Mouse (Mus musculus) cerebral cortex, adult 2 months (tissue): ENCODE measurements around the gene Ssc5d.

Experiments used
- WGBS: fragments of 180-500 bp; shearing (Covaris S2); methylation state at CpG from one replicate; pipeline ENCODE4 v1.1.7; 2018; 5-methylcytosine and 5-hydroxymethylcytosine counted together

The Ssc5d gene

DNA sequence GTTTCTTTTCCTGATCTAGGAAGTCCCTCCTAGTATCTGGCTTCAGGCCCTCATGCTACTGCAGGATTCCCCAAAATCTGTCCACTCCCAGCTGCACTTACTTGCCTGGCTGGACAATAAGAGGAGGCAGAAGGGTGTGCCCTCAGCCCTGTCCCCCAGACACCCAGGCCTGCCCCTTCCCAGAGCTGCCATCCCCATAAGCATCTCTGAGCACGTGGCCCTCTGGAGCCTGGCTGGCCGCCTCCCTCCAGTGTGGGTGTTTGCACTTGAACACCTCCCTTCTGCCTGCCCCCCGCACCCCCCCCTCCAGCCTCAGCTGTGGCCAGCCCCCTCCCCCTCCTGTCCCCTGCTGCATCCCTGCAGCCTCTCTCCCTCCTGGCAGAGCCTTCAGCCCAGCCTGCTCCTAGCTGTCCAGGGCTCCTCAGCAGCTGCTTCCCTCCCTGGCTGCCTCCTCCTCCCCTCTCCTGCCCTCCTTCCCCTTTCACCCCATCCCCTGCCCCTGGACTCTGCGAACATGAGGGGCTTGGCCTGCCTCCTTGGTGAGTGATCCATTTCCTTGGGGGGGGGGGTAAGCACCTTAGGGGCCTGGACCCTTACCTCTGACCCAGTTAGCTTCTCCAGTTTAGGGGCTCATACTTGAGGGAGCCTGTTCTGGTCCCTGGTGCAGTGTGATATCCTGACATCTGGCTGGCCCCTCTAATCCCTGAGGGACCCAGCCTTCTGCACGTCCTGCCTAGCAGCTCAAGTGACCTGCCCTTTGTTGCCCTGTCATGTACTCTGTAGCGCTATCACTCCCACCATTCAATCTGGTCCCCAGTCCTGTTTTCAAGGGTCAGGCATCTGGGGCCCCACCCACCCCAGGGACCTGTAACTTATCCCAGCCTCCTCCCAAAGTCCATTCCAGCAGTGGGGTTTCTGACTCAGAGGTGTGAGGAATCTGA is at the start of gene Ssc5d:
TSS of gene Ssc5d (plus strand) at position 345 of the 941 bp plus-strand sequence.
- 28% methylated on average over 5 of the region's 6 CpGs for WGBS

DNA sequence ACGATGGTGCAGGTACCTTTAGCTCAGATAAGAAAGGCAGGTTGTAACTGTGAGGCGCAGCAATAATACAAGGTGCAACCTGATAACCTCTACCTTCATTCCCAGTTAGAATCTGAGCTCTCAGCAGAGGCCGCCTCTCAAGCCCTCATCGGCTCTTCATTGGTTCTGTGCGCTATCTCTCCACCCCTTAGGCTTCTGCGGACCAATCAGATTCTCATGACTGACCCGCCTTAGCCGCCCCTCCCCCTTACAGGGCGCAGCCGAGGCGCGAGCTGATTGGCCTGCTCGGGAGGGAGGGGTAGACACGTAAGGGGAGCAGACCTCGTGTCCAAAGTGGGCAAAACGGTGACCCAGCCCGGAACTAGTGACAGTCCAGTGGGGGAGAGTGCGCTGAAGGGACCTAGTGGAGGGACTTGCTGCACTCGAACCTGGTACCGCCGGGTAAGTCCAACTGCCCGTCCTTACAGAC is 48.8 kb upstream of the Ssc5d start, which contains the start of gene Isoc2a:
TSS of gene Isoc2a (plus strand) at position 401 of the 469 bp plus-strand sequence.
- 2% methylated on average over 22 of the region's 22 CpGs for WGBS

GRCm38 (mm10) chr7:4877226-4877625 is 48.4 kb upstream of the Ssc5d start:
- WGBS, result 9% methylated on average over 11 of the region's 11 CpGs

DNA sequence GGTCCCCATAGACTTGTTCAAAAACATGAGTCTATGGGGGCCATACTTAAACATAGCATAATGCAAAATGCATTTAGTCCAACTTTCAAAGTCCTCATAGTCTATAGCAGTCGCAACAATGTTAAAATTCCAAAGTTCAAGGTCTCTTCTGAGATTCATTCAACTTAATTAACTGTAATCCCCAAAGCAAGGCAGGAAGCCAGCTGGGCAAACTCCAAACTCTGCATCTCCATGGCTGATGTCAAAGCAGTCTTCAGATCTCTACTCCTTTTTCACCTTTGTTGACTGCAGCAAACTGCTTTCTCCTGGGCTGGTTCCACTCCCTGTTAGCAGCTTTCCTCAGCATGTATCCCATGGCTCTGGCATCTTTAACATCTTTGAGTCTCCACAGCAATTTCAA is 46.5 kb upstream of the Ssc5d start:
- 89% methylated on average over 1 of the region's 1 CpGs for WGBS

DNA sequence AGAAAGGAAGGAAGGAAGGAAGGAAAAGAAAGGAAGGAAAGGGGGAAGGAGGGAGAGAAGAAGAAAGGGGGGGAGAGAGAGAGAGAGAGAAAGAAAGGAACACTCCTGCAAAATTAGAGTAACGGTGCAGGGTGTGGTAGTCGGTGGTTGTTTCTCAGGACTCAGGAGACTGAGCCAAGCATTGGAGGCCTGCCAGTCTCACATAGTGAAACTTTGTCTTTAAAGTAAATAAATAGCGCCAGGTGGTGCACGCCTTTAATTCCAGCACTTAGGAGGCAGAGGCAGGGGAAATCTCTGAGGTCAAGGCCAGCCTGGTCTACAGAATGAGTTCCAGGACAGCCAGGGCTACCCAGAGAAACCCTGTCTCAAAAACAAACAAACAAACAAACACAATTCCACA is 38.9 kb upstream of the Ssc5d start:
- 54% methylated on average over 4 of the region's 4 CpGs for WGBS

- 80% methylated on average over 11 of the region's 11 CpGs for WGBS
These were observed 30.4 kb upstream of the Ssc5d start for GRCm38 (mm10) chr7:4895186-4895585.

DNA sequence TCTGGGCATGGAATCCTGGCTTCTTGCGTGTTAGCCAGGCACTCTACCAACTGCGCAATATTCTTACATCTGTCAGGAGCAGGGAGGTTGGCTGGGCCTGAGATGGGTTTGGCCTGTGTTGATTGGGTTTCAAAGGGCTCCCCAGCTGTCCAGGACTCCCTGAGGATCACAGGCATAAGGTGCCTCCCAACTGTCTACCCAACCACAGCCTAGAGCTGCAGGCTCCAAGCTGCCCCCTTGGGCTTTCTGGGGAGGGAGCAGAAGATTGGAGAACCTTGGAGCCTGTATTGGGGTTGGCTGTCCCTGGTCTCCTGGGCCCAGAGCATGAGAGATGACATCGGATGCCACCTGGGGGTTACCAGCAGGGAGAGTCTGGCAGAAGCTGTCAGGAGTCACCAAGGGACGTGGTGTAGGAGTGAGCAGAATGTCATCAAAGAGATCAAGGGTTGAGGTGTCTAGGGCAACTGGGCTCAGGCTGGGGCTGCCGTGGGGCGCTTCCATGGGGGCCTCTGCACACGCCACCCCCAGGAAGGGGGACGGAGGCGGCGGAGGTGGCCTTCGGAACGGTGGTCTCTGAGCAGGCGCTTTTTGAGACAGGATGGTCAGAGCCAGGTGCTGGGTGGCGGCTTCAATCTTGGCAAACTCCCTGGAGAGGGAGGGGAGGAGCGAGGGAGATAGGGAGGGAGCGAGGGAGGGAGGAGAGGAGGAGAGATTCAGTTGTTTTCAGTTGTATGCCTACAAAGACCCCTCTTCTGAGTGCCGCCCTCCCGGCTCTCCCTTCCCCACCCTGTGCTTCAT is 26.5 kb upstream of the Ssc5d start:
- 32% methylated on average over 18 of the region's 18 CpGs for WGBS

- 10% methylated on average over 19 of the region's 19 CpGs for WGBS
These were observed 25.7 kb upstream of the Ssc5d start for GRCm38 (mm10) chr7:4899649-4900522.

- WGBS, result 15% methylated on average over 11 of the region's 11 CpGs
These were observed 25.1 kb upstream of the Ssc5d start for GRCm38 (mm10) chr7:4900523-4900851.

DNA sequence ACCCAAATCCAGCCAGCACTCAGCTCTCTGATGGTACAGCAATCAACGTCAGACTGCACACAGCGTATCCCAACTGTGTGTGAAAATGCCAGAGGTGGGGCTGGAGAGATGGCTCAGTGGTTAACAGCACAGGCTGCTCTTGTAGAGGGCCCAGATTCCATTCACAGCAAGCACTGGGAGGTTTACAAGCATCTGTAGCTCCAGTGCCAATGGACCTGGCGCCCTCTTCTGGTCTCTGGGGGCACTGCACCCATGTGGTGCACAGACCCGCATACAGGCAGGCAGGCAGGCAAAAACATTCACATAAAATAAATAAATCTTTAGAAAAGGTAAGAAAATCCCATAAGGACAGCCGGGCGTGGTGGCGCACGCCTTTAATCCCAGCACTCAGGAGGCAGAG is 24.4 kb upstream of the Ssc5d start:
- WGBS, result 65% methylated on average over 8 of the region's 8 CpGs

DNA sequence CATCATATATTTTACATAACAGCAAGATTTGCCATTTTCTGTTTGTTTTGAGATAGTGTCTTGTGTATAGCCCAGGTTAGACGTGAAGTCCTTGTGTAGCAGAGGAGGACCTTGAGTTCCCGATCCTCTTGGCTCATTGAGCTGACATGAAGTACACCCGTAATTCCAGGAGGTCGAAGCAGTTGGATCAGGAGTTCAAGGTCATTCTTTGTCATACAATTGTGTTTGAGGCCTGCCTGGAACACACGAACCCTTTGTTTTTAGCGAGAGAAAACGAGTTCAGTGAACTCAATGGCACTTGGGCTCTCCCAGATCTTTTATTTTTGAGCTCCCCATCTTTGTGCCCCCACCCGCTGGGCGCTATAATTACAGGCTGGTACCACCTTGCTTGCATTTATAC is 23.2 kb upstream of the Ssc5d start:
- WGBS, result 76% methylated on average over 9 of the region's 9 CpGs

GRCm38 (mm10) chr7:4906466-4906950 is 19.1 kb upstream of the Ssc5d start, which contains the start of gene Gm36210:
Gm36210 (minus strand) TSS chr7:4906516.
- WGBS, result 51% methylated on average over 10 of the region's 10 CpGs

GRCm38 (mm10) chr7:4911561-4911960 is 14.0 kb upstream of the Ssc5d start:
- 25% methylated on average over 9 of the region's 9 CpGs for WGBS

DNA sequence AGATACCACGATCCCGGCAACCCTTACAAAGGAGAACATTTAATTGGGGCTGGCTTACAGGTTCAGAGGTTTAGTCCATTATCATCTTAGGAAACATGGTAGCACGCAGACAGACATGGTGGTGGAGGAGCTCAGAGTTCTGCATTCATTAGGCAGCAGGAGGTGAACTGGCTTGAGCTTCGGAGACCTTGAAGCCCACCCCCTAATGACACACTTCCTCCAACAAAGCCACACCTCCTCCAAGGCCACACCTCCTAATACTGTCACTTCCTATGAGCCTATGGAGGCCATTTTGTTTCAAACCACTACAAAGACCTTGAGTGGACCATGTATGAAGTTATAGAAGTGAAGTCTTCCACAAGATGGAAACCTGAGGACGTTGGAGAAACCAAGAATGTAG is 13.3 kb upstream of the Ssc5d start:
- 59% methylated on average over 5 of the region's 5 CpGs for WGBS

DNA sequence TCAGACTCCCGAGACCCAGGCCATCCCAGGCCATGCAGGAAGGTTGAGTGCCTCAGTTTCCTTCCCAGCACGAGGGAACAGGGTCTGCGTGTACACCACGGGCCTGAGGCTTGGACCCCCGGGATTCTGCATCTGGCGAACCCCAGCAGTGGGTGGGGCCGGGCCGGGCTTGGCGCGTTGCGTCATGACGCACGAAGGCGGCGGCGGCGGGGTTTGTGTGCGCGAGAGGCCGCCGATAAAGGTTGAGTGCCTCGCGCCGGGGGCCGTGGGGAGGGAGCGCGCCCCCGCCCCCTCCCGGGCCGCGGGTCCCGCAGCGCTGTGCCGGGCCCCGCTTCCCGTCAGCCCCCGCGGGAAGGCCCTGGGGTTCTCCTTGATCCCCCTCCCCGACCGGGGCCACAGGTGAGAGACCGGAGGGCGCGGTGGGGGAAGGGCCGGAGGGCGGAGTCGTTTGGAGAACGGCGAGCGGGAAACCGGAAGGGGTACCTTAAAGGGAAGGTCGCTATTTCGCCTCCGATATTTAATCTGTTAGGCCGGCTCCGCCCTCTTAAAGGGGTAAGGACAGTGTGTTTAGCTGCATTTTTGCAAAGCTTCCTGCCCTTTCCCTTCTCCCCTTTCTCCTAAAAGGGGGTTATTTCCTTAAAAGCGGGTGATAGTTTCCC is 10.4 kb upstream of the Ssc5d start, which contains the start of gene Zfp628:
TSS of gene Zfp628 (plus strand) at position 211 of the 659 bp plus-strand sequence.
- under 1% methylated on average over 56 of the region's 56 CpGs for WGBS

GRCm38 (mm10) chr7:4915669-4916416 is 9.7 kb upstream of the Ssc5d start:
- WGBS, result 9% methylated on average over 14 of the region's 14 CpGs

DNA sequence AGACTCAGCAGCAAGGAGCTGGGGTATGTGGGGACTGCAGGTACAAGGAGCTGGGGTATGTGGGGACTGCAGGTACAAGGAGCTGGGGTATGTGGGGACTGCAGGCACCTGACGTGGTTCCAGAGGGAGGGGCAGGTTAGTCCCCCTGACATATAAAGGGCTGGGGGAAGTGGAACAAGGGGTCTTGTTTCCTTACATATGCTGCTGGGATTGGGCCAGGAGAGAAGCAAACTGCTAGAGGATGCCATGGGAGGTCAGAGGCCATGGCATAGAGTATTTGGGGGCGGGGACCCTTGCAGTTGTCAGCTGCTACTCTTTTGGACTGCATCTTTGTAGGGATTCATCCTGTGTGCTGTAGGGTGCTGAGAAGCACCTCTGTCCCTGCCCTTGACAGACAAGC is 8.1 kb upstream of the Ssc5d start:
- 92% methylated on average over 2 of the region's 2 CpGs for WGBS

- 92% methylated on average over 15 of the region's 15 CpGs for WGBS
These were observed 6.9 kb upstream of the Ssc5d start for GRCm38 (mm10) chr7:4918681-4919080.

- WGBS, result 84% methylated on average over 21 of the region's 21 CpGs
These were observed 6.5 kb upstream of the Ssc5d start for GRCm38 (mm10) chr7:4919096-4919495.

- 92% methylated on average over 21 of the region's 21 CpGs for WGBS
These were observed 5.6 kb upstream of the Ssc5d start for GRCm38 (mm10) chr7:4919971-4920370.
